Mouse (Mus musculus): ENCODE measurements around the gene Gm9999. TPM values are rescaled to one million over a fixed set of nuclear protein-coding genes. Genes with fewer than 3 reads are reported as not detected.

The Gm9999 gene
- polyA plus RNA-seq, 1 experiment from 2014 or later, result not detected

DNA sequence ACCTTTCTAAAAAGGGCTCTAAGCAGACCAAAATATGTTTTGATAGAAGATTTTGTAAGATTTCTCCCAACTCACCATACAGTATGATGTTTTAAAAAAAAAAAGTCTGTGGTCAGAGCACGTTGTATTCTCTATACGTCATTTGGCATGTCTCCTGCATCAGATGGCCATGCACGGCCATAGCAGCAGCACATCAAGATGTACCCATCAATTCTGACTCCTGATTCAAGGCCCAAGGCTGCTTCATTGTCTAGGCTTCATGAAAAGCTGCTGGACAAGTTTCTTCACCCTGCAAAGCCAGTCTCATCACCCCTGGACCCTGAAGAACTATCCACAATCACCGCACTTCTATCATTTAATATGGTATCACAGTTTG lies 18.5 kb downstream of the Gm9999 start:
- ATAC-seq (ENCODE audit: low FRiP score), result no peak
- no peak overlapping the region for H3K4me2 ChIP-seq (replicated peaks)
- H3K27me3 ChIP-seq, result no peaks in the 10 kb centered on the region
- no peak overlapping the region for H3K4me3 ChIP-seq
- H3K36me3 ChIP-seq, result peaks cover 23% of the 10 kb centered on the region
- no peak overlapping the region for H3K9ac ChIP-seq
- H3K9me3 ChIP-seq (replicated peaks), result no peaks in the 10 kb centered on the region
- peaks cover 35% of the 10 kb centered on the region for H3K4me1 ChIP-seq
- H3K27ac ChIP-seq, result no peak overlapping the region
- WGBS, result 68% methylated on average over 4 of the region's 4 CpGs

DNA sequence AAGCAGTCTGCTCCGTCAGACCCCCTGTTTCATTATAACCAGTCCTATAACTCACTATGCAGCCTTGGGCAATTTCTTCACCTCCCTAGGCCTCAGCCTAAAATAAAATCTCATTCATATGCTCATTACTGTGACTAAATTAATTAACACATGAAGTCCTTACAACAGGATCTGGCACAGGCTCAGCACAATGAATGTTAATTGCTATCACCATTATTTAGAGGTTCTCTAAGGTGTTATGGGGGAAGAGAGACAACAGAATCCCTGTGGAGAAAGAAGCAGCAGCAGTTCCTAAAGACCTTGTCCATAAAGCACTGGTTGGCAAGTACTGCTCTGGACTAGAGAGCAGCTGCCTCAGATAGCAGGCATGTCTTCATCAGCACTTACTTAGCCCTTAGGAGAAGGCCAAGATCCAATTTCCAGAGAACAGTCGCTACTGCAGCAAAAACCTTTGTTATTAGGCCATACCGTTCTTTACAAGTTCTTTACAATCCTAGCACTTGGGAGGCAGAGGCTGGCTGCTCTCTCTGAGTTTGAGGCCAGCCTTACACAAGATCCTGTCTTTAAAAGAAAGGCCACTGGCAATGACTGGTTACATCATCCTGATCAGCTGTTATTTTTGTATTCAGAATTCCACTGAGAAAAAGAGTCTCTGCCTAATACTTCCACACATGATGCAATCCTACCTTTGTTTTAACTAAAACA lies 20.2 kb downstream of the Gm9999 start:
- Histone ChIP-seq H3K4me3 (no peak overlapping the region), H3K9ac (peak overlapping the region; percentile 27; the same call in 1 of the 2 replicates)

DNA sequence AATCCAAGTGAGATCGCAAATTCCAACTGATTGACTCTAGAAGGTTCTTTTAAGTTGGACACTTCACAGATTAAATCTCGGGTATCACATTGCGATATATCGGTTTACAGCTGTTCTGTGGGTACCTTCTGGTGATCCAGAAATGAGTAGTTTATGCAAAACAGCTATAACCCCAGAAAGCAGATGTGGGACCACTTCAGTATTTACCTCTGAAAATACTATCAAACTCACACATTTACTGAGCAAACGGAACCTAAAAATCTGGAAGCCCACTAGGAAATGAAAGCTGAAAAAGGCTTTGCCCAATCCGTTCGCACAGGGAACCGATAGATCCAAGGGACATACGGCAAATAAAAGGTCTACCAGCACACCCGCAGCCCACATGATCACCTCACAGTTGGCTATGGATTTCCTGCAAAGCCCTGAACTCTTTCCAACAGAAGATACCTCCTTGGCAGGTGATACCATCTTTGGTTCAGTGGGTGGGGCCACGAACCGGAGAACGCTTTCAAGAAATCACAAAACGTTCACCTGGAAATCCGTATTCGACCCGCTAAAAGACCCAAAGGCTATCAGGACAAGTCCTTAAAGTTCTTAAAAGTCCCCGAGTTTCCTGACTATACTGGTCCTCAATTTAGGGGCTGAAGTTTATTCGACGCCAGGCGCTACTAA lies 23.9 kb downstream of the Gm9999 start:
- WGBS, result 23% methylated on average over 21 of the region's 21 CpGs
- Histone ChIP-seq H3K27me3 (no peaks in the 10 kb centered on the region), H3K4me2 (replicated peaks) (peak overlapping the region; percentile 89), H3K9ac (peak overlapping the region; percentile 76), H3K27ac (peak overlapping the region; percentile 88), H3K9me3 (replicated peaks) (no peaks in the 10 kb centered on the region), H3K36me3 (no peaks in the 10 kb centered on the region), H3K4me3 (peak overlapping the region; percentile 66), H3K4me1 (peaks cover 40% of the 10 kb centered on the region)
- no peak for ATAC-seq (ENCODE audit: low FRiP score)

More for the DNA sequence above, 20.2 kb downstream of the Gm9999 start:
- peaks cover 41% of the 10 kb centered on the region for H3K4me1 ChIP-seq
- H3K9me3 ChIP-seq (replicated peaks), result no peaks in the 10 kb centered on the region
- no peak for ATAC-seq (ENCODE audit: low FRiP score)
- peak overlapping the region; percentile 40; the same call in 1 of the 2 replicates for H3K27ac ChIP-seq
- H3K4me2 ChIP-seq (replicated peaks), result no peak overlapping the region
- H3K27me3 ChIP-seq, result no peaks in the 10 kb centered on the region
- WGBS, result 28% methylated on average over 3 of the region's 3 CpGs
- peaks cover 7% of the 10 kb centered on the region; the same call in 1 of the 2 replicates for H3K36me3 ChIP-seq

DNA sequence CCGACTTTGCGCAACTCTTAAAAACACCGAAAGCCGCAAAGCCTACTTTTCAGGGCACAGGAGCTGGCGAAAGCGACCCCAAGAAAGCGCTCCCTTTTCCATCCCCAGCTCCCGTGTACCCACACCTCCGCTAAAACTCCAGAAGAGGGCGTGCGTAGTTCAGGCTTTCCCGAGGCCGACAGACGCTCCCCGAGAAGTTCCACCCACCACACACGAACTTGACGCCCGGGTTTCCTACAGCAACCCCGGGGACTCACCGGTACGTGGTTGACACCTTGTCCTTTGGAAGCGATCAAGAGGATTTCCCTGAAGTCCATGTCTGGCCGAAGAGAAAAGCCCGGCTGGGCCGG lies 24.4 kb downstream of the Gm9999 start:
- H3K36me3 ChIP-seq, result no peaks in the 10 kb centered on the region
- peak; percentile 71 for ATAC-seq (ENCODE audit: low FRiP score)
- H3K4me3 ChIP-seq, result peak overlapping the region; percentile 66
- H3K27me3 ChIP-seq, result no peaks in the 10 kb centered on the region
- peak overlapping the region; percentile 76 for H3K9ac ChIP-seq
- WGBS, result under 1% methylated on average over 25 of the region's 25 CpGs
- H3K9me3 ChIP-seq (replicated peaks), result no peaks in the 10 kb centered on the region
- H3K27ac ChIP-seq, result peak overlapping the region; percentile 88
- peaks cover 36% of the 10 kb centered on the region for H3K4me1 ChIP-seq
- H3K4me2 ChIP-seq (replicated peaks), result peak overlapping the region; percentile 89

DNA sequence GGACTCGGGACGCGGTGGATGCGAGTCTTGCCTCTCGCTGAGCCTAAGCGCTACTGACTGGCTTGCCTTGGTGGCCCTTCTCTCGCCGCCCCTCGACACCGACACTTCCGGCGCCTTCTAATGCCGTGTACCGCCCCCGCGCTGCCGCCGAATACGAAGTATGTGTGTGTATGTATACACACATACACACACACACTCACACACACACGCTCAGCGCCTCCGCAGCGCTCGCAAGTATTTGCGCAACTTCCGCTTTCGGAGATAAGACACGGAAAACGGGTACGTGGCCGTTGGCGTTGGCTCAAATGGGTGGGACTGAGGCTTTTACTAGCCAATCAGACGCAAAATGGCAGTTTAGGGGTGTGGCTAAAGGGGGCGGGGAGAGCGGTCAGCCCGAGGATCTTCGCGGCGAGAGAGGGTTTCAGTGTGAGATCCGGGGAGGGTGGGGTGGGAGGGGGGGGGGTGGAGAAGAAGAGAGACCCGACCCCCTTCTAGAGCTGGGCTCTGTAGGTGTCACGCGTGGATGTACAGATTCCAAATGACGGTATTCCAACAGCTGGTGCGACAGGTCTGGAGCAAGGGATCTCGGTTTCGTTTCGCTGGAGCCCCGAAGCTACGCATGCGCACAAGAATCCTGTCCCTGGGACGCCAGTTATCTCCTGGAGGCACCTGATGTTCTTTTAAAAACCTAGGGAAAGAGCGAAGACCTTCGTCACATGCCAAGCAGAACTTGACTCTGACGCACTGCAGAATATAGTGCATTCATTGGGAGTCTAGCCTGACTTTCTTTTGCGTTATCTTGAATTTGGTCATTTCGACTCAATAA lies 25.0 kb downstream of the Gm9999 start, which contains the start of gene Spty2d1:
TSS of gene Spty2d1 (minus strand) at position 244 of the 826 bp plus-strand sequence.
- Histone ChIP-seq H3K9me3 (replicated peaks) (no peaks in the 10 kb centered on the region), H3K4me1 (peaks cover 30% of the 10 kb centered on the region), H3K4me2 (replicated peaks) (peak within 1 kb of the TSS; percentile 89), H3K27me3 (no peaks in the 10 kb centered on the region), H3K9ac (peak within 1 kb of the TSS; percentile 76), H3K27ac (peak within 1 kb of the TSS; percentile 88), H3K4me3 (peak within 1 kb of the TSS; percentile 66), H3K36me3 (no peaks in the 10 kb centered on the region)
- ATAC-seq (ENCODE audit: low FRiP score), result peak; percentile 97
- WGBS, result 1% methylated on average over 57 of the region's 57 CpGs

DNA sequence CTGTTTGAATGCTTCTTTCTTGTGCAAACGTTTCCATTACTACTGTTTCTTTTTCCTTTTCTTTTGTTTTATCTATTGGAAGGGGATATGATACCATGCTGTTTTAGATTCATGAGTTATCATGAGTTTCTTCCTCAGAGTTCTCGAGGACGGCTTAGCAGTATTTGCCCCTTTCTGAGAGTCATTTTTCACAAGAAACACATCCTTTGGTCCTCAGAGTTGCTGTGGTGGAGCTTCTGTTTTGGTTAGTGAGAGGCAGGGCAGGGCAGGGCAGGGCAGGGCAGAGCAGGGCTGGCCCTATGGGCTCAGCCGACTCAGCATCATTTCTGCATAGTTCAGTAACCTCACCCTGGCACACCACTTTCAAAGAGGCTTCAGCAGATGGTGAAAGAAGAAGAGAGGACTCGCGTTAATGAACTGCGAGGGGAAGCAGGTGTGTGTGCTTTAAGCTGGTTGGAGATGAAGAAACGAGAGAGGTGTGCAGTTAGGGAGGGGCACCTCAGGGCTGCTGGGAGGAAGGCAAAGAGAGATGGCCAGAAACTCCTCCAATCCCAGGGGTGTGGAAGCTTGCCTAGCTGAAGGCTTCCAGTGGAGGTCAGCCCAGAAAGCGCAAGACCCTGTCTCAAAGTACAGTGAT lies 29.9 kb downstream of the Gm9999 start:
- Histone ChIP-seq H3K27ac (no peak overlapping the region), H3K4me2 (replicated peaks) (no peak overlapping the region), H3K4me3 (no peak overlapping the region), H3K27me3 (no peaks in the 10 kb centered on the region), H3K4me1 (peaks cover 15% of the 10 kb centered on the region), H3K36me3 (no peaks in the 10 kb centered on the region), H3K9me3 (replicated peaks) (no peaks in the 10 kb centered on the region), H3K9ac (0 out of 2 replicates have a peak overlapping the region, but pooled peaks have one; percentile 27)
- no peak for ATAC-seq (ENCODE audit: low FRiP score)
- WGBS, result 45% methylated on average over 9 of the region's 9 CpGs

DNA sequence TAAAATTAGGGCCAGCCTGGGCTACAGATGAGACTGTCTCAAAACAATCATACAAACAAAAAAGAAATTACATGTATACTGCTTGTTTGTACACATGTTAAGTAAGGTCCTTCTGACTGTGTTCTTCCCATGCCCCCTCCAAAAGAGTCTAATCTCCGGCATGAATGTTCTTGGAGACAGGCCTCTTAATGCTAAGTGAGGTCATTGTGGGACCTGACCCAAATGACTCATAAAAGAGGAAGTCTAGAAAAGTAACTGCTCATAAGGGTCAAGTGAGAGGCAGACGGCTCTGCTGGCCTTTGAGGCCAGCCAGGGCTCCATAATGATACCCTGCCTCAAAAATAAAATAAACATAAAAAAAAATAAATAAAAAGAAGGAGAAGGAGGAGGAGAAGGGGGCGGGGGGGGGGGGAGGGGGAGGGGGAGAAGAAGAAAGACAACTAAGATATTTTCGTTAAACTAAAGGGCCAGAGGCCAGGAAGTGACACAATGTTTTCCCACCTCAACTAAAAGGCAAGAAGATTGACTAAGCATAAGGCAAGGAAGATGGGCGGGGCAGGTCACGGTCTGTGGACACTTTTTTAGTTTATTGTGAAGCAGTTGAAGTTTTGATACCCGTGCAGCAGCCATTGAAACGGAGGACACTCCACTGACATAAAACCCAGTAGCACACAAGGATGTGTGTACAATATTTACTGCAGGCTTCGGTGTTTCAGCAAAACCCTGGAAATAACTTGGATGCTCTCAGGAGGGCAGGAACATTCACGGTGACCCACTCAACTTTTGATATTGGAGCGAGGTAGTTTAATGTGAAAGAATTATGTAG lies 31.4 kb downstream of the Gm9999 start:
- no peaks in the 10 kb centered on the region for H3K9me3 ChIP-seq (replicated peaks)
- no peak for ATAC-seq (ENCODE audit: low FRiP score)
- H3K36me3 ChIP-seq, result no peaks in the 10 kb centered on the region
- H3K9ac ChIP-seq, result no peak overlapping the region
- no peak overlapping the region for H3K4me2 ChIP-seq (replicated peaks)
- no peak overlapping the region for H3K27ac ChIP-seq
- 59% methylated on average over 10 of the region's 11 CpGs for WGBS
- H3K4me1 ChIP-seq, result peaks cover 6% of the 10 kb centered on the region
- no peak overlapping the region for H3K4me3 ChIP-seq
- no peaks in the 10 kb centered on the region for H3K27me3 ChIP-seq

DNA sequence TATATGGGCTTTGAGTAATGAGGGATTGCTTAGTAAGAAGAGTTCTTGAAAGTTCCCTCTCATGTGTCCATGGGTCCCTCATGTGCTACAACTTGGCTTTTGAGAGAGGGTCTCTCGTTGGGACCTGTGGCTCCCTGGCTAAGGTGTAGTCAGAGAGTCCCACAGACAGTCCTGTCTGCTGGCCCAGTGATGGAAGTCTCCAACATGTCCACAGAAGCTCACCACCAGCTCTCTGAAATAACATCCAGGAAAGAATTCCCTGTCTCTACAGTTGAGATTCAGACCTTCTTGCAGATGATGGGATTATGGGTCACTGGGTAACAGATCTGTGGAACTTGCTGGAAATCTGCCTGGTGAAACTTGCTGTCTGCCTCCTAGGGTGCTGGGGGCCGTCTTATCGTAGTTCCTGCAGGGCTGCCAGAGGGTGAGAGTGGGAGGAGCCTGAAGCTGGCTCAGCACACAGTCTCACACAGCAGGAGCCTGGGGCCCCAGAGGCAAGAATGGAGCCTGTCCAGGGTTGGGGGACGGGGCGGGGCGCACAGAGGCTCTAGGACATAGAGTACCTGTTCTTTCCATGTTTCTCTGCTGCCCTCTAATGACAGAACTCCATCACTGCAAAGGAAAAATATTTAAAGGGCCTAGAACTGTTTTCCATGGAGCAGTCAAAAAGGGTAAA lies 32.1 kb downstream of the Gm9999 start:
- Histone ChIP-seq H3K4me3 (no peak overlapping the region), H3K27ac (no peak overlapping the region)

DNA sequence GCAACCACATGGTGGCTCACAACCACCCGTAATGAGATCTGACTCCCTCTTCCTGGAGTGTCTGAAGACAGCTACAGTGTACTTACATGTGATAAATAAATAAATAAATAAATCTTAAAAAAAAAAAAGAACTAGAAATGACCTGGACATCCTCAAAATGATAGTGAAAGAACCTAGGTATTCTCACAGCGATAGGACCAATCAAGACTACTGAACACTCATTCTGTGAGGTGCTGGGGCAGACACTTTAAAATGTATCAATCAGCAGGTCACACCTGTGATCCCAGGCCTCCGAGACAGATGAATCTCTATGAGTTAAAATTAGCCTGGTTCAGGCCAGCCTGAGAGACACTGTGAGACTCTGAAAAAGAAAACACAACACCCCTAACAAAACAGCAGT lies 33.2 kb downstream of the Gm9999 start:
- no peak overlapping the region for H3K4me2 ChIP-seq (replicated peaks)
- no peak overlapping the region for H3K9ac ChIP-seq
- H3K9me3 ChIP-seq (replicated peaks), result no peaks in the 10 kb centered on the region
- peaks cover 5% of the 10 kb centered on the region for H3K4me1 ChIP-seq
- H3K27ac ChIP-seq, result no peak overlapping the region
- 74% methylated on average over 3 of the region's 3 CpGs for WGBS
- ATAC-seq (ENCODE audit: low FRiP score), result no peak
- no peaks in the 10 kb centered on the region for H3K36me3 ChIP-seq
- H3K27me3 ChIP-seq, result 0 out of 2 replicates have a peak, but pooled peaks cover 7% of the 10 kb centered on the region
- H3K4me3 ChIP-seq, result no peak overlapping the region

More for the DNA sequence above, 32.1 kb downstream of the Gm9999 start:
- 0 out of 2 replicates have a peak, but pooled peaks cover 1% of the 10 kb centered on the region for H3K27me3 ChIP-seq
- H3K9ac ChIP-seq, result no peak overlapping the region
- H3K9me3 ChIP-seq (replicated peaks), result no peaks in the 10 kb centered on the region
- no peaks in the 10 kb centered on the region for H3K36me3 ChIP-seq
- H3K4me1 ChIP-seq, result peaks cover 5% of the 10 kb centered on the region
- H3K4me2 ChIP-seq (replicated peaks), result peak overlapping the region; percentile 45
- ATAC-seq (ENCODE audit: low FRiP score), result peak; percentile 96
- 12% methylated on average over 6 of the region's 6 CpGs for WGBS

DNA sequence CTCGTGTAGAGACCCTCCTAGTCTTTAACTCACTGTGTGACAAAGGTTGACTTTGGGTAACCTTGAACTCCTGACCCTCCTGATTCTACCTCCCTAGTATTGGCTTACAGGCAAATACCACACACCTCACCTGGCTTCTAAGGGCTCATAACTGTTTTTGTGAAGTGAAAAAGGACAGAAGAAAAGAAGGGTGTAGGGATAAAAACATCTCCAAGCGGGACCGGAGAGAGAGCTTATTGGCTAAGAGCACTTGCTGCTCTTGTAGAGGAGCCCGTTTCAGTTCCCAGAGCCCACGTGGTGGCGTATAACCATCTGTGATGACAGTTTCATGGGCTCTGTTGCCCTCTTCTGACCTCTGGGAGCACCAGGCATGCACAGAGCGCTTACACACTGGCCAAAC lies 33.8 kb downstream of the Gm9999 start:
- 77% methylated on average over 7 of the region's 7 CpGs for WGBS

DNA sequence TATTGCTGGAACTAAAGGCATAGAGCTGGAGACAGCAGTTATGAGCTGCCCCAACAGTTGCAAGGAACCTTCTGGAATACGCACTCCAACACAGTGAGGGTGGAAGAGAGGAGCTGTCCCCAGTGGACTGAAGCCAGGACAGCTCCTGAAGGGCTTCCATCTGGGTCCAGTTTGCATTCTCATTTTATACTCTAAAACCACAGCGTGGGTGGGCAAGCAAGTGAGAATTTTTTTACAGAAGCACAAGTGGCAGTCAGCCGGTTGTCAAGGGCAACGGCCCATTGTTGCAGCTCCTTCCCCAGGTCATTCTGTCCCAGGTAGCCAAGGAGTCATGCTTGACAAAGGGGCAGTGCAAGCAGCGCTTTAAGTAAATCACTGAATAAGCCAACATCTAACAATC lies 36.3 kb downstream of the Gm9999 start:
- Histone ChIP-seq H3K9ac (no peak overlapping the region), H3K4me3 (no peak overlapping the region), H3K4me2 (replicated peaks) (no peak overlapping the region), H3K36me3 (no peaks in the 10 kb centered on the region), H3K27ac (no peak overlapping the region), H3K4me1 (peaks cover 5% of the 10 kb centered on the region), H3K9me3 (replicated peaks) (no peaks in the 10 kb centered on the region), H3K27me3 (0 out of 2 replicates have a peak, but pooled peaks cover 7% of the 10 kb centered on the region)
- WGBS, result 74% methylated on average over 5 of the region's 5 CpGs
- no peak for ATAC-seq (ENCODE audit: low FRiP score)

More for the DNA sequence above, 33.8 kb downstream of the Gm9999 start:
- Histone ChIP-seq H3K4me3 (no peak overlapping the region), H3K36me3 (no peaks in the 10 kb centered on the region), H3K9me3 (replicated peaks) (no peaks in the 10 kb centered on the region), H3K27me3 (0 out of 2 replicates have a peak, but pooled peaks cover 7% of the 10 kb centered on the region), H3K27ac (no peak overlapping the region), H3K4me1 (peaks cover 5% of the 10 kb centered on the region), H3K9ac (no peak overlapping the region), H3K4me2 (replicated peaks) (no peak overlapping the region)
- ATAC-seq (ENCODE audit: low FRiP score), result no peak
